Mouse (Mus musculus): ENCODE measurements at regions not wholly inside any gene's neighbourhood (a gene's known extent, or its start where the extent isn't known, plus 50 kb on each side); places are given as distances from the start of the nearest gene placed in this dataset.

- DNase-seq (ENCODE audit: low read depth, low spot score) = no peak
Measured at GRCm38 (mm10) chr5:64401737-64402136, 245.6 kb downstream of the Tbc1d1 start.

- DNase-seq (ENCODE audit: low read depth, low spot score) = no peak
Measured at GRCm38 (mm10) chr5:64403077-64403981, 247.2 kb downstream of the Tbc1d1 start.

- no peak for DNase-seq (ENCODE audit: low read depth, low spot score)
Measured at GRCm38 (mm10) chr5:64403982-64404345, 247.9 kb downstream of the Tbc1d1 start.

- no peak for DNase-seq (ENCODE audit: low read depth, low spot score)
Measured at GRCm38 (mm10) chr5:64404512-64404911, 248.4 kb downstream of the Tbc1d1 start.

GRCm38 (mm10) chr5:64408938-64409337 lies 252.8 kb downstream of the Tbc1d1 start:
- peak; percentile 6 for DNase-seq (ENCODE audit: low read depth, low spot score)

- DNase-seq (ENCODE audit: low read depth, low spot score) = no peak
Measured at GRCm38 (mm10) chr5:64410621-64411020, 254.5 kb downstream of the Tbc1d1 start.

- DNase-seq (ENCODE audit: low read depth, low spot score) = no peak
Measured at GRCm38 (mm10) chr5:64414519-64414918, 258.4 kb downstream of the Tbc1d1 start.

GRCm38 (mm10) chr5:64419395-64419794 lies 263.3 kb downstream of the Tbc1d1 start:
- DNase-seq (ENCODE audit: low read depth, low spot score) = no peak

GRCm38 (mm10) chr5:64422787-64423587 lies 266.9 kb downstream of the Tbc1d1 start:
- DNase-seq (ENCODE audit: low read depth, low spot score) = no peak

GRCm38 (mm10) chr5:64428822-64429221 lies 272.7 kb downstream of the Tbc1d1 start:
- no peak for DNase-seq (ENCODE audit: low read depth, low spot score)

GRCm38 (mm10) chr5:64430501-64430900 lies 274.4 kb downstream of the Tbc1d1 start:
- DNase-seq (ENCODE audit: low read depth, low spot score) = no peak

GRCm38 (mm10) chr5:64431624-64432023 lies 275.5 kb downstream of the Tbc1d1 start:
- no peak for DNase-seq (ENCODE audit: low read depth, low spot score)

- no peak for DNase-seq (ENCODE audit: low read depth, low spot score)
Measured at GRCm38 (mm10) chr5:64433786-64434185, 277.7 kb downstream of the Tbc1d1 start.

- peak; percentile 83 for DNase-seq (ENCODE audit: low read depth, low spot score)
Measured at GRCm38 (mm10) chr5:64435491-64435890, 279.4 kb downstream of the Tbc1d1 start.

GRCm38 (mm10) chr5:64435958-64436357 lies 279.9 kb downstream of the Tbc1d1 start:
- no peak for DNase-seq (ENCODE audit: low read depth, low spot score)

- no peak for DNase-seq (ENCODE audit: low read depth, low spot score)
Measured at GRCm38 (mm10) chr5:64437720-64438119, 281.6 kb downstream of the Tbc1d1 start.

GRCm38 (mm10) chr5:64438446-64439134 lies 282.5 kb downstream of the Tbc1d1 start:
- DNase-seq (ENCODE audit: low read depth, low spot score) = peak; percentile 19

GRCm38 (mm10) chr5:64447847-64448246 lies 291.7 kb downstream of the Tbc1d1 start:
- no peak for DNase-seq (ENCODE audit: low read depth, low spot score)

GRCm38 (mm10) chr5:64452668-64453334 lies 296.7 kb downstream of the Tbc1d1 start:
- DNase-seq (ENCODE audit: low read depth, low spot score) = no peak

GRCm38 (mm10) chr5:64459807-64460206 lies 303.7 kb downstream of the Tbc1d1 start:
- DNase-seq (ENCODE audit: low read depth, low spot score) = no peak

- DNase-seq (ENCODE audit: low read depth, low spot score) = no peak
Measured at GRCm38 (mm10) chr5:64460891-64461290, 304.8 kb downstream of the Tbc1d1 start.
